Mouse (Mus musculus): Measurements from ENCODE around the gene Rps15. TPM values are rescaled to one million over a fixed set of nuclear protein-coding genes. Genes with fewer than 3 reads are reported as not detected.
A peak's percentile ranks its signal among the peaks of the same experiment; 100 is the strongest.

The Rps15 gene
- total and polyA plus RNA-seq, 2 experiments from 2014 or later = 499 to 1,030 TPM

- 70% methylated on average over 6 of the region's 6 CpGs for WGBS
- Histone ChIP-seq H3K27me3 (ENCODE audit: control insufficient read depth, insufficient read depth, low read length) (peaks cover 1% of the 10 kb centered on the region; the same call in 1 of the 2 replicates), H3K9me3 (replicated peaks; ENCODE audit: control insufficient read depth, low read length) (no peaks in the 10 kb centered on the region), H3K9ac (replicated peaks; ENCODE audit: low read depth, low read length) (no peak overlapping the region), H3K4me3 (ENCODE audit: low read depth, low read length) (no peak overlapping the region), H3K4me2 (ENCODE audit: low read depth, low read length) (no peak overlapping the region), H3K36me3 (replicated peaks; ENCODE audit: control insufficient read depth, insufficient read depth, low read length) (peaks cover 10% of the 10 kb centered on the region), H3K27ac (ENCODE audit: low read depth) (no peak overlapping the region), H3K4me1 (ENCODE audit: control insufficient read depth, insufficient read depth) (peaks cover 22% of the 10 kb centered on the region)
- no peak for DNase-seq (ENCODE audit: low spot score)
- TF ChIP-seq EP300 (IDR thresholded peaks at IDR 0.05; ENCODE audit: low read depth) (no peak), CTCF (IDR thresholded peaks at IDR 0.05; ENCODE audit: low read depth) (no peak)
- ATAC-seq (ENCODE audit: insufficient read depth, low read depth) = no peak
Measured at GRCm38 (mm10) chr10:80321014-80321669, 28.9 kb downstream of the Rps15 start.

GRCm38 (mm10) chr10:80321670-80322581, 29.7 kb downstream of the Rps15 start:
- Histone ChIP-seq H3K27ac (ENCODE audit: low read depth) (no peak overlapping the region), H3K9ac (replicated peaks; ENCODE audit: low read depth, low read length) (no peak overlapping the region), H3K4me1 (ENCODE audit: control insufficient read depth, insufficient read depth) (peaks cover 16% of the 10 kb centered on the region), H3K4me2 (ENCODE audit: low read depth, low read length) (no peak overlapping the region), H3K36me3 (replicated peaks; ENCODE audit: control insufficient read depth, insufficient read depth, low read length) (peaks cover 10% of the 10 kb centered on the region), H3K4me3 (ENCODE audit: low read depth, low read length) (no peak overlapping the region), H3K9me3 (replicated peaks; ENCODE audit: control insufficient read depth, low read length) (no peaks in the 10 kb centered on the region), H3K27me3 (ENCODE audit: control insufficient read depth, insufficient read depth, low read length) (no peaks in the 10 kb centered on the region)
- TF ChIP-seq EP300 (IDR thresholded peaks at IDR 0.05; ENCODE audit: low read depth) (no peak), CTCF (IDR thresholded peaks at IDR 0.05; ENCODE audit: low read depth) (no peak)
- DNase-seq (ENCODE audit: low spot score) (no peak), ATAC-seq (ENCODE audit: insufficient read depth, low read depth) (no peak)
- 91% methylated on average over 21 of the region's 21 CpGs for WGBS

GRCm38 (mm10) chr10:80322811-80323211, 30.6 kb downstream of the Rps15 start:
- Histone ChIP-seq H3K36me3 (replicated peaks; ENCODE audit: control insufficient read depth, insufficient read depth, low read length) (peaks cover 10% of the 10 kb centered on the region), H3K27ac (ENCODE audit: low read depth) (no peak overlapping the region), H3K4me2 (ENCODE audit: low read depth, low read length) (peak overlapping the region; percentile 87), H3K27me3 (ENCODE audit: control insufficient read depth, insufficient read depth, low read length) (no peaks in the 10 kb centered on the region), H3K9ac (replicated peaks; ENCODE audit: low read depth, low read length) (0 out of 2 replicates have a peak overlapping the region, but pooled peaks have one; percentile 22), H3K9me3 (replicated peaks; ENCODE audit: control insufficient read depth, low read length) (no peaks in the 10 kb centered on the region), H3K4me1 (ENCODE audit: control insufficient read depth, insufficient read depth) (peaks cover 16% of the 10 kb centered on the region), H3K4me3 (ENCODE audit: low read depth, low read length) (peak overlapping the region; percentile 55)
- 7% methylated on average over 27 of the region's 28 CpGs for WGBS
- TF ChIP-seq CTCF (IDR thresholded peaks at IDR 0.05; ENCODE audit: low read depth) (no peak), EP300 (IDR thresholded peaks at IDR 0.05; ENCODE audit: low read depth) (no peak)
- ATAC-seq (ENCODE audit: insufficient read depth, low read depth) (peak; percentile 8; the same call in 1 of the 2 replicates), DNase-seq (ENCODE audit: low spot score) (no peak)

GRCm38 (mm10) chr10:80323261-80324119, 31.2 kb downstream of the Rps15 start:
- H3K4me1 ChIP-seq (ENCODE audit: control insufficient read depth, insufficient read depth) = peaks cover 16% of the 10 kb centered on the region
- H3K36me3 ChIP-seq (replicated peaks; ENCODE audit: control insufficient read depth, insufficient read depth, low read length) = peaks cover 6% of the 10 kb centered on the region
- peak overlapping the region; percentile 55 for H3K4me3 ChIP-seq (ENCODE audit: low read depth, low read length)
- no peaks in the 10 kb centered on the region for H3K9me3 ChIP-seq (replicated peaks; ENCODE audit: control insufficient read depth, low read length)
- ATAC-seq (ENCODE audit: insufficient read depth, low read depth) (peak; percentile 54), DNase-seq (ENCODE audit: low spot score) (no peak)
- peak overlapping the region; percentile 41 for H3K9ac ChIP-seq (replicated peaks; ENCODE audit: low read depth, low read length)
- no peaks in the 10 kb centered on the region for H3K27me3 ChIP-seq (ENCODE audit: control insufficient read depth, insufficient read depth, low read length)
- H3K27ac ChIP-seq (ENCODE audit: low read depth) = no peak overlapping the region
- peak overlapping the region; percentile 87 for H3K4me2 ChIP-seq (ENCODE audit: low read depth, low read length)
- WGBS = 1% methylated on average over 44 of the region's 46 CpGs
- TF ChIP-seq CTCF (IDR thresholded peaks at IDR 0.05; ENCODE audit: low read depth) (no peak), EP300 (IDR thresholded peaks at IDR 0.05; ENCODE audit: low read depth) (no peak)

Data from heart, postnatal 0 days (tissue).